Mouse (Mus musculus) limb, embryonic 10.5 days (tissue): ENCODE measurements around the gene Borcs5. TPM values are rescaled to one million over a fixed set of nuclear protein-coding genes. Genes with fewer than 3 reads are reported as not detected.

Experiments used
- DNase-seq: peaks from one replicate; pipeline ENCODE4 v3.0.0-alpha.2; 2017; ENCODE audit warnings: low spot score
- H3K27ac ChIP-seq: fragments of 300-500 bp; sonication (generic); 2 replicates; pipeline ENCODE4 v1.5.1; 2016; ENCODE audit warnings: mild to moderate bottlenecking
- H3K27me3 ChIP-seq: fragments of 300-500 bp; sonication (generic); 2 replicates; pipeline ENCODE4 v1.6.1; 2016; ENCODE audit warnings: low read depth, mild to moderate bottlenecking; ENCODE audit not compliant: poor library complexity, severe bottlenecking
- H3K36me3 ChIP-seq: fragments of 300-500 bp; sonication (generic); 2 replicates; pipeline ENCODE4 v1.6.1; 2016; ENCODE audit warnings: mild to moderate bottlenecking, moderate library complexity
- H3K4me1 ChIP-seq: fragments of 300-500 bp; sonication (generic); 2 replicates; pipeline ENCODE4 v1.6.1; 2016
- H3K4me3 ChIP-seq: fragments of 300-500 bp; sonication (generic); 2 replicates; pipeline ENCODE4 v1.5.1; 2016; ENCODE audit warnings: mild to moderate bottlenecking, moderate library complexity
- H3K9me3 ChIP-seq: fragments of 300-500 bp; sonication (generic); replicated peaks from 2 replicates; pipeline ENCODE4 v1.6.1; 2016; ENCODE audit warnings: mild to moderate bottlenecking
- WGBS: fragments of 180-500 bp; shearing (Covaris S2); methylation state at CpG from one replicate; pipeline ENCODE4 v1.1.7; 2016; 5-methylcytosine and 5-hydroxymethylcytosine counted together
- polyA plus RNA-seq: library from polyadenylated mRNA; unstranded; fragments of >200 nt; fragmentation: Nextera tagmentation; extraction: Ambion mirVana; gene quantifications from 2 replicates; pipeline ENCODE4 v1.2.1, GENCODE M21; 2016

Gene Borcs5
- polyA plus RNA-seq, 1 experiment from 2014 or later = 18.0 TPM

GRCm38 (mm10) chr6:134733800-134734221, 94.5 kb downstream of the Borcs5 start:
- Histone ChIP-seq H3K4me3 (no peak overlapping the region), H3K27me3 (no peaks in the 10 kb centered on the region), H3K4me1 (no peaks in the 10 kb centered on the region), H3K27ac (no peak overlapping the region), H3K36me3 (peaks cover 16% of the 10 kb centered on the region), H3K9me3 (no peaks in the 10 kb centered on the region)
- 93% methylated on average over 5 of the region's 5 CpGs for WGBS
- no peak for DNase-seq

GRCm38 (mm10) chr6:134736853-134737252, 97.5 kb downstream of the Borcs5 start:
- 89% methylated on average over 3 of the region's 3 CpGs for WGBS
- Histone ChIP-seq H3K4me1 (no peaks in the 10 kb centered on the region), H3K27ac (no peak overlapping the region), H3K27me3 (no peaks in the 10 kb centered on the region), H3K4me3 (no peak overlapping the region), H3K36me3 (peaks cover 24% of the 10 kb centered on the region), H3K9me3 (no peaks in the 10 kb centered on the region)
- no peak for DNase-seq

- no peak for DNase-seq
- no peaks in the 10 kb centered on the region for H3K4me1 ChIP-seq
- H3K9me3 ChIP-seq = no peaks in the 10 kb centered on the region
- no peak overlapping the region for H3K27ac ChIP-seq
- H3K36me3 ChIP-seq = peaks cover 11% of the 10 kb centered on the region
- no peaks in the 10 kb centered on the region for H3K27me3 ChIP-seq
- no peak overlapping the region for H3K4me3 ChIP-seq
Measured at GRCm38 (mm10) chr6:134743568-134743967, 104.3 kb downstream of the Borcs5 start.

GRCm38 (mm10) chr6:134745876-134746275, 106.6 kb downstream of the Borcs5 start:
- Histone ChIP-seq H3K4me3 (no peak overlapping the region), H3K36me3 (peaks cover 4% of the 10 kb centered on the region), H3K9me3 (no peaks in the 10 kb centered on the region), H3K27ac (no peak overlapping the region), H3K4me1 (no peaks in the 10 kb centered on the region), H3K27me3 (no peaks in the 10 kb centered on the region)
- DNase-seq = no peak
- WGBS = 97% methylated on average over 7 of the region's 7 CpGs

GRCm38 (mm10) chr6:134748126-134748525, 108.8 kb downstream of the Borcs5 start:
- 88% methylated on average over 3 of the region's 3 CpGs for WGBS
- H3K36me3 ChIP-seq = peaks cover 4% of the 10 kb centered on the region

GRCm38 (mm10) chr6:134751087-134751486, 111.8 kb downstream of the Borcs5 start:
- WGBS = 94% methylated on average over 4 of the region's 4 CpGs
- Histone ChIP-seq H3K27ac (no peak overlapping the region), H3K9me3 (no peaks in the 10 kb centered on the region), H3K4me1 (peaks cover 3% of the 10 kb centered on the region; the same call in 1 of the 2 replicates), H3K27me3 (no peaks in the 10 kb centered on the region), H3K36me3 (peaks cover 12% of the 10 kb centered on the region), H3K4me3 (no peak overlapping the region)
- DNase-seq = no peak

More at GRCm38 (mm10) chr6:134748126-134748525, 108.8 kb downstream of the Borcs5 start:
- Histone ChIP-seq H3K27ac (no peak overlapping the region), H3K4me3 (no peak overlapping the region), H3K9me3 (no peaks in the 10 kb centered on the region), H3K27me3 (no peaks in the 10 kb centered on the region), H3K4me1 (peaks cover 3% of the 10 kb centered on the region; the same call in 1 of the 2 replicates)
- DNase-seq = no peak

- peaks cover 3% of the 10 kb centered on the region; the same call in 1 of the 2 replicates for H3K4me1 ChIP-seq
- no peak overlapping the region for H3K4me3 ChIP-seq
- H3K9me3 ChIP-seq = no peaks in the 10 kb centered on the region
- no peak for DNase-seq
- no peaks in the 10 kb centered on the region for H3K27me3 ChIP-seq
- H3K27ac ChIP-seq = no peak overlapping the region
- peaks cover 12% of the 10 kb centered on the region for H3K36me3 ChIP-seq
- WGBS = 62% methylated on average over 5 of the region's 5 CpGs
Measured at GRCm38 (mm10) chr6:134751883-134752647, 112.8 kb downstream of the Borcs5 start.

- H3K9me3 ChIP-seq = no peaks in the 10 kb centered on the region
- no peaks in the 10 kb centered on the region for H3K27me3 ChIP-seq
- H3K27ac ChIP-seq = no peak overlapping the region
- peaks cover 3% of the 10 kb centered on the region; the same call in 1 of the 2 replicates for H3K4me1 ChIP-seq
- DNase-seq = no peak
- 95% methylated on average over 4 of the region's 4 CpGs for WGBS
- H3K4me3 ChIP-seq = no peak overlapping the region
- peaks cover 12% of the 10 kb centered on the region for H3K36me3 ChIP-seq
Measured at GRCm38 (mm10) chr6:134753412-134753811, 114.1 kb downstream of the Borcs5 start.

GRCm38 (mm10) chr6:134753858-134754257, 114.5 kb downstream of the Borcs5 start:
- H3K9me3 ChIP-seq = no peaks in the 10 kb centered on the region
- DNase-seq = no peak
- H3K36me3 ChIP-seq = peaks cover 12% of the 10 kb centered on the region
- H3K4me3 ChIP-seq = no peak overlapping the region
- H3K27me3 ChIP-seq = no peaks in the 10 kb centered on the region
- WGBS = 93% methylated on average over 11 of the region's 11 CpGs
- H3K4me1 ChIP-seq = peaks cover 3% of the 10 kb centered on the region; the same call in 1 of the 2 replicates
- H3K27ac ChIP-seq = no peak overlapping the region

GRCm38 (mm10) chr6:134756058-134756457, 116.7 kb downstream of the Borcs5 start:
- no peaks in the 10 kb centered on the region for H3K27me3 ChIP-seq
- no peak for DNase-seq
- no peak overlapping the region for H3K4me3 ChIP-seq
- H3K4me1 ChIP-seq = peaks cover 3% of the 10 kb centered on the region; the same call in 1 of the 2 replicates
- H3K9me3 ChIP-seq = no peaks in the 10 kb centered on the region
- no peak overlapping the region for H3K27ac ChIP-seq
- 97% methylated on average over 4 of the region's 4 CpGs for WGBS
- peaks cover 7% of the 10 kb centered on the region; the same call in 1 of the 2 replicates for H3K36me3 ChIP-seq

Other genes with a start within 250 kb of the Borcs5 start
- 0.15 and 0.49 TPM in 2 replicates for gene Bcl2l14, start 243.2 kb upstream of the Borcs5 start, polyA plus RNA-seq
- 25.3 and 33.4 TPM in 2 replicates for gene Lrp6, start 72.5 kb upstream of the Borcs5 start, polyA plus RNA-seq
- gene Mansc1, start 7.0 kb upstream of the Borcs5 start, polyA plus RNA-seq = 0.33 and 0.51 TPM in 2 replicates
- 8.7 and 10.0 TPM in 2 replicates for gene Dusp16, start 153.1 kb downstream of the Borcs5 start, polyA plus RNA-seq
- gene Crebl2, start 190.6 kb downstream of the Borcs5 start, polyA plus RNA-seq = 0.79 and 0.99 TPM in 2 replicates